Mouse (Mus musculus): ENCODE data around the gene Olfr1500. TPM values are rescaled to one million over a fixed set of nuclear protein-coding genes. Genes with fewer than 3 reads are reported as not detected.

Olfr1500 gene
- polyA plus RNA-seq, 1 experiment from 2014 or later: not detected

Other genes with a start within 250 kb of the Olfr1500 start
- gene Olfr1484, start 247.0 kb downstream of the Olfr1500 start, polyA plus RNA-seq (2015; fragmentation: Nextera tagmentation; extraction: Ambion mirVana): not detected in 2 replicates
- not detected in 2 replicates for gene Olfr1487, start 213.1 kb downstream of the Olfr1500 start, polyA plus RNA-seq (2015; fragmentation: Nextera tagmentation; extraction: Ambion mirVana)
- not detected in 2 replicates for gene Olfr1489, start 198.9 kb downstream of the Olfr1500 start, polyA plus RNA-seq (2015; fragmentation: Nextera tagmentation; extraction: Ambion mirVana)
- not detected in 2 replicates for gene Olfr1490, start 179.4 kb downstream of the Olfr1500 start, polyA plus RNA-seq (2015; fragmentation: Nextera tagmentation; extraction: Ambion mirVana)
- gene Olfr1491, start 133.2 kb downstream of the Olfr1500 start, polyA plus RNA-seq (2015; fragmentation: Nextera tagmentation; extraction: Ambion mirVana): not detected in 2 replicates
- gene Olfr1493-ps1, start 107.2 kb downstream of the Olfr1500 start, polyA plus RNA-seq (2015; fragmentation: Nextera tagmentation; extraction: Ambion mirVana): not detected in 2 replicates
- gene Olfr1494, start 90.8 kb downstream of the Olfr1500 start, polyA plus RNA-seq (2015; fragmentation: Nextera tagmentation; extraction: Ambion mirVana): not detected in 2 replicates
- not detected in 2 replicates for gene Olfr1495, start 65.9 kb downstream of the Olfr1500 start, polyA plus RNA-seq (2015; fragmentation: Nextera tagmentation; extraction: Ambion mirVana)
- gene Olfr1496, start 52.6 kb downstream of the Olfr1500 start, polyA plus RNA-seq (2015; fragmentation: Nextera tagmentation; extraction: Ambion mirVana): not detected in 2 replicates
- gene Olfr1497, start 32.3 kb downstream of the Olfr1500 start, polyA plus RNA-seq (2015; fragmentation: Nextera tagmentation; extraction: Ambion mirVana): not detected in 2 replicates
- gene Olfr1499, start 11.0 kb downstream of the Olfr1500 start, polyA plus RNA-seq (2015; fragmentation: Nextera tagmentation; extraction: Ambion mirVana): not detected in 2 replicates
- gene Olfr1501, start 20.2 kb upstream of the Olfr1500 start, polyA plus RNA-seq (2015; fragmentation: Nextera tagmentation; extraction: Ambion mirVana): not detected in 2 replicates
- not detected in 2 replicates for gene Olfr1502, start 31.3 kb upstream of the Olfr1500 start, polyA plus RNA-seq (2015; fragmentation: Nextera tagmentation; extraction: Ambion mirVana)
- not detected in 2 replicates for gene Olfr1504, start 67.4 kb upstream of the Olfr1500 start, polyA plus RNA-seq (2015; fragmentation: Nextera tagmentation; extraction: Ambion mirVana)
- gene Olfr1505, start 83.0 kb upstream of the Olfr1500 start, polyA plus RNA-seq (2015; fragmentation: Nextera tagmentation; extraction: Ambion mirVana): not detected in 2 replicates